Mouse (Mus musculus) testis, adult 2 months (tissue): ENCODE results near the gene Zfp583. TPM values are rescaled to one million over a fixed set of nuclear protein-coding genes. Genes with fewer than 3 reads are reported as not detected.
A peak's percentile ranks its signal among the peaks of the same experiment; 100 is the strongest.

ENCODE experiments used
- H3K27ac ChIP-seq: fragments of 200-500 bp; 2 replicates; pipeline ENCODE4 v1.5.1; 2012; ENCODE audit warnings: low read depth, low read length; ENCODE audit not compliant: control insufficient read depth, insufficient read depth
- H3K27me3 ChIP-seq: fragments of 200-500 bp; 2 replicates; pipeline ENCODE4 v1.6.1; 2012; ENCODE audit warnings: mild to moderate bottlenecking, low read length, moderate library complexity; ENCODE audit not compliant: control insufficient read depth, insufficient read depth
- H3K36me3 ChIP-seq: fragments of 200-500 bp; 2 replicates; pipeline ENCODE4 v1.6.1; 2012; ENCODE audit warnings: mild to moderate bottlenecking, low read length; ENCODE audit not compliant: control insufficient read depth, insufficient read depth
- H3K4me1 ChIP-seq: fragments of 200-500 bp; 2 replicates; pipeline ENCODE4 v1.6.1; 2012; ENCODE audit warnings: low read length; ENCODE audit not compliant: control insufficient read depth, insufficient read depth
- H3K4me3 ChIP-seq: fragments of 200-500 bp; 2 replicates; pipeline ENCODE4 v1.5.1; 2012; ENCODE audit warnings: low read depth, mild to moderate bottlenecking, low read length, moderate library complexity, mixed read lengths; ENCODE audit not compliant: control insufficient read depth
- CTCF ChIP-seq: fragments of 200-500 bp; IDR thresholded peaks from 2 replicates; pipeline ENCODE4 v1.5.1; 2012; ENCODE audit warnings: low read depth, mild to moderate bottlenecking, inconsistent platforms, low read length, moderate library complexity; ENCODE audit not compliant: control insufficient read depth, insufficient read depth, insufficient replicate concordance
- POLR2A ChIP-seq: fragments of 200-500 bp; IDR thresholded peaks from 2 replicates; pipeline ENCODE4 v1.6.1; 2012; ENCODE audit warnings: low read depth, mild to moderate bottlenecking, inconsistent platforms, low read length, moderate library complexity; ENCODE audit not compliant: control insufficient read depth
- polyA plus RNA-seq: library from polyadenylated mRNA; depleted of rRNA; stranded (reverse); fragments of >200 nt; gene quantifications from 2 replicates; pipeline ENCODE4 v1.2.3, GENCODE M21; 2012

Zfp583 gene
- polyA plus RNA-seq, 1 experiment: 1.7 TPM

- Histone ChIP-seq H3K27me3 (no peaks in the 10 kb centered on the region), H3K36me3 (no peaks in the 10 kb centered on the region), H3K27ac (peak overlapping the region; percentile 95), H3K4me1 (peaks cover 6% of the 10 kb centered on the region), H3K4me3 (peak overlapping the region; percentile 92)
- TF ChIP-seq POLR2A: peak; percentile 43; the same call in 1 of the 2 replicates
- TF ChIP-seq CTCF: no peak
Observed at GRCm38 (mm10) chr7:6362268-6363046, 31.4 kb upstream of the Zfp583 start.

- TF ChIP-seq CTCF (no peak), POLR2A (no peak)
- H3K36me3 ChIP-seq: no peaks in the 10 kb centered on the region
- peaks cover 6% of the 10 kb centered on the region for H3K4me1 ChIP-seq
- no peaks in the 10 kb centered on the region for H3K27me3 ChIP-seq
- H3K4me3 ChIP-seq: peak overlapping the region; percentile 92
- peak overlapping the region; percentile 90 for H3K27ac ChIP-seq
Observed at GRCm38 (mm10) chr7:6361756-6362155, 30.7 kb upstream of the Zfp583 start.

GRCm38 (mm10) chr7:6360477-6361060, 29.5 kb upstream of the Zfp583 start:
- H3K27me3 ChIP-seq: no peaks in the 10 kb centered on the region
- no peak overlapping the region for H3K4me3 ChIP-seq
- H3K27ac ChIP-seq: no peak overlapping the region
- no peak for TF ChIP-seq POLR2A
- no peak for TF ChIP-seq CTCF
- H3K4me1 ChIP-seq: peaks cover 6% of the 10 kb centered on the region
- H3K36me3 ChIP-seq: no peaks in the 10 kb centered on the region

- TF ChIP-seq CTCF: no peak; the same call in 1 of the 2 replicates
- TF ChIP-seq POLR2A: no peak
- no peaks in the 10 kb centered on the region for H3K27me3 ChIP-seq
- no peaks in the 10 kb centered on the region for H3K36me3 ChIP-seq
- no peak overlapping the region for H3K27ac ChIP-seq
- peaks cover 6% of the 10 kb centered on the region for H3K4me1 ChIP-seq
- H3K4me3 ChIP-seq: no peak overlapping the region
Observed at GRCm38 (mm10) chr7:6358937-6359590, 28.0 kb upstream of the Zfp583 start.

- H3K4me1 ChIP-seq: peaks cover 4% of the 10 kb centered on the region
- H3K27me3 ChIP-seq: no peaks in the 10 kb centered on the region
- no peaks in the 10 kb centered on the region for H3K36me3 ChIP-seq
- TF ChIP-seq CTCF (no peak), POLR2A (no peak)
- no peak overlapping the region for H3K4me3 ChIP-seq
- no peak overlapping the region for H3K27ac ChIP-seq
Observed at GRCm38 (mm10) chr7:6358121-6358520, 27.0 kb upstream of the Zfp583 start.

- TF ChIP-seq POLR2A (no peak), CTCF (no peak)
- no peak overlapping the region for H3K4me3 ChIP-seq
- no peaks in the 10 kb centered on the region for H3K4me1 ChIP-seq
- no peaks in the 10 kb centered on the region for H3K27me3 ChIP-seq
- H3K36me3 ChIP-seq: no peaks in the 10 kb centered on the region
- H3K27ac ChIP-seq: no peak overlapping the region
Observed at GRCm38 (mm10) chr7:6344124-6344523, 13.0 kb upstream of the Zfp583 start.

GRCm38 (mm10) chr7:6343501-6344071, 12.5 kb upstream of the Zfp583 start, which contains the start of gene Gm3854:
Gm3854 (plus strand) TSS chr7:6343759.
- Histone ChIP-seq H3K4me3 (peak within 1 kb of the TSS; percentile 84), H3K27me3 (no peaks in the 10 kb centered on the region), H3K36me3 (no peaks in the 10 kb centered on the region), H3K4me1 (no peaks in the 10 kb centered on the region), H3K27ac (no peak within 1 kb of the TSS)
- TF ChIP-seq POLR2A (0 out of 2 replicates have a peak, but pooled peaks have one; percentile 18), CTCF (no peak)
